Mouse (Mus musculus): ENCODE results near the gene Lsamp. TPM values are rescaled to one million over a fixed set of nuclear protein-coding genes. Genes with fewer than 3 reads are reported as not detected.

The Lsamp gene
- total and polyA plus RNA-seq, 3 experiments, result 0.97 to 2.3 (median 1.1) TPM

- no peak overlapping the region for H3K4me3 ChIP-seq
- no peaks in the 10 kb centered on the region for H3K27me3 ChIP-seq (ENCODE audit: control insufficient read depth, insufficient read depth, low read length)
- no peak overlapping the region for H3K27ac ChIP-seq
- H3K36me3 ChIP-seq (ENCODE audit: control insufficient read depth, insufficient read depth, low read length), result no peaks in the 10 kb centered on the region
- no peaks in the 10 kb centered on the region for H3K4me1 ChIP-seq (ENCODE audit: control insufficient read depth, insufficient read depth, low read length)
- peak; percentile 58 to 59 for DNase-seq
- intact Hi-C loops (cut with DNase I), result loop anchor here (10.0 kb wide), 1 partner anchor 1900 kb away; the partner anchor contains the start of gene Gramd1c
- H3K9ac ChIP-seq (ENCODE audit: low read depth, low read length), result no peak overlapping the region
- TF ChIP-seq CTCF (IDR thresholded peaks at IDR 0.05), result no peak
- TF ChIP-seq POLR2A (IDR thresholded peaks at IDR 0.05; ENCODE audit: insufficient read depth, low read depth, low read length), result no peak
- no peak for TF ChIP-seq EP300 (IDR thresholded peaks at IDR 0.05; ENCODE audit: insufficient read depth, low read depth, low read length)
- no peaks in the 10 kb centered on the region for H3K79me2 ChIP-seq (replicated peaks; ENCODE audit: control insufficient read depth, insufficient read depth, low read length)
Observed at GRCm38 (mm10) chr16:42164941-42165340, 2180.8 kb downstream of the Lsamp start.

GRCm38 (mm10) chr16:42168292-42168691 lies 2184.1 kb downstream of the Lsamp start:
- no peak overlapping the region for H3K4me3 ChIP-seq
- no peaks in the 10 kb centered on the region for H3K79me2 ChIP-seq (replicated peaks; ENCODE audit: control insufficient read depth, insufficient read depth, low read length)
- H3K36me3 ChIP-seq (ENCODE audit: control insufficient read depth, insufficient read depth, low read length), result no peaks in the 10 kb centered on the region
- DNase-seq, result no peak
- H3K9ac ChIP-seq (ENCODE audit: low read depth, low read length), result no peak overlapping the region
- TF ChIP-seq EP300 (IDR thresholded peaks at IDR 0.05; ENCODE audit: insufficient read depth, low read depth, low read length), result no peak
- TF ChIP-seq POLR2A (IDR thresholded peaks at IDR 0.05; ENCODE audit: insufficient read depth, low read depth, low read length), result no peak
- TF ChIP-seq CTCF (IDR thresholded peaks at IDR 0.05), result no peak
- H3K27me3 ChIP-seq (ENCODE audit: control insufficient read depth, insufficient read depth, low read length), result no peaks in the 10 kb centered on the region
- no peak overlapping the region for H3K27ac ChIP-seq
- WGBS, result 83% methylated on average over 9 of the region's 9 CpGs
- intact Hi-C loops (cut with DNase I), result loop anchor here (10.0 kb wide), 1 partner anchor 1897 kb away; the partner anchor contains the start of gene Gramd1c
- no peaks in the 10 kb centered on the region for H3K4me1 ChIP-seq (ENCODE audit: control insufficient read depth, insufficient read depth, low read length)

- DNase-seq, result peak; percentile 57 to 73
- intact Hi-C loops (cut with DNase I), result loop anchor here (5.0 to 10.0 kb wide), 2 partner anchors 613 to 1895 kb away; partner anchors contain the start of gene Gramd1c
Observed at GRCm38 (mm10) chr16:42169447-42170140, 2185.4 kb downstream of the Lsamp start.

GRCm38 (mm10) chr16:42172476-42172875 lies 2188.3 kb downstream of the Lsamp start:
- no peak overlapping the region for H3K9ac ChIP-seq (ENCODE audit: low read depth, low read length)
- no peaks in the 10 kb centered on the region for H3K36me3 ChIP-seq (ENCODE audit: control insufficient read depth, insufficient read depth, low read length)
- no peaks in the 10 kb centered on the region for H3K79me2 ChIP-seq (replicated peaks; ENCODE audit: control insufficient read depth, insufficient read depth, low read length)
- DNase-seq, result peak; percentile 35 to 70
- H3K4me1 ChIP-seq (ENCODE audit: control insufficient read depth, insufficient read depth, low read length), result no peaks in the 10 kb centered on the region
- H3K4me3 ChIP-seq, result no peak overlapping the region
- WGBS, result 32% methylated on average over 11 of the region's 11 CpGs
- TF ChIP-seq POLR2A (IDR thresholded peaks at IDR 0.05; ENCODE audit: insufficient read depth, low read depth, low read length) (no peak), CTCF (IDR thresholded peaks at IDR 0.05) (peak; percentile 89), EP300 (IDR thresholded peaks at IDR 0.05; ENCODE audit: insufficient read depth, low read depth, low read length) (no peak)
- H3K27ac ChIP-seq, result no peak overlapping the region
- H3K27me3 ChIP-seq (ENCODE audit: control insufficient read depth, insufficient read depth, low read length), result no peaks in the 10 kb centered on the region
- intact Hi-C loops (cut with DNase I), result loop anchor here (5.0 kb wide), 1 partner anchor 610 kb away; no protein-coding TSS in a partner anchor

More at GRCm38 (mm10) chr16:42169447-42170140, 2185.4 kb downstream of the Lsamp start:
- Histone ChIP-seq H3K4me3 (no peak overlapping the region), H3K36me3 (ENCODE audit: control insufficient read depth, insufficient read depth, low read length) (no peaks in the 10 kb centered on the region), H3K4me1 (ENCODE audit: control insufficient read depth, insufficient read depth, low read length) (no peaks in the 10 kb centered on the region), H3K27ac (no peak overlapping the region), H3K9ac (ENCODE audit: low read depth, low read length) (no peak overlapping the region), H3K27me3 (ENCODE audit: control insufficient read depth, insufficient read depth, low read length) (no peaks in the 10 kb centered on the region), H3K79me2 (replicated peaks; ENCODE audit: control insufficient read depth, insufficient read depth, low read length) (no peaks in the 10 kb centered on the region)
- TF ChIP-seq POLR2A (IDR thresholded peaks at IDR 0.05; ENCODE audit: insufficient read depth, low read depth, low read length) (no peak), EP300 (IDR thresholded peaks at IDR 0.05; ENCODE audit: insufficient read depth, low read depth, low read length) (0 out of 2 replicates have a peak, but pooled peaks have one; percentile 43), CTCF (IDR thresholded peaks at IDR 0.05) (peak; percentile 98)
- whole genome bisulfite sequencing, result 19% methylated on average over 8 of the region's 8 CpGs

- no peak for DNase-seq
- H3K4me1 ChIP-seq (ENCODE audit: control insufficient read depth, insufficient read depth, low read length), result no peaks in the 10 kb centered on the region
- no peaks in the 10 kb centered on the region for H3K36me3 ChIP-seq (ENCODE audit: control insufficient read depth, insufficient read depth, low read length)
- WGBS, result 67% methylated on average over 3 of the region's 3 CpGs
- H3K79me2 ChIP-seq (replicated peaks; ENCODE audit: control insufficient read depth, insufficient read depth, low read length), result no peaks in the 10 kb centered on the region
- TF ChIP-seq CTCF (IDR thresholded peaks at IDR 0.05), result no peak
- no peak for TF ChIP-seq EP300 (IDR thresholded peaks at IDR 0.05; ENCODE audit: insufficient read depth, low read depth, low read length)
- no peak overlapping the region for H3K9ac ChIP-seq (ENCODE audit: low read depth, low read length)
- H3K27ac ChIP-seq, result no peak overlapping the region
- intact Hi-C loops (cut with DNase I), result no loop called here
- H3K4me3 ChIP-seq, result no peak overlapping the region
- H3K27me3 ChIP-seq (ENCODE audit: control insufficient read depth, insufficient read depth, low read length), result no peaks in the 10 kb centered on the region
Observed at GRCm38 (mm10) chr16:42178866-42179265, 2194.7 kb downstream of the Lsamp start.

GRCm38 (mm10) chr16:42180025-42180424 lies 2195.9 kb downstream of the Lsamp start:
- no peaks in the 10 kb centered on the region for H3K27me3 ChIP-seq (ENCODE audit: control insufficient read depth, insufficient read depth, low read length)
- no peak for TF ChIP-seq POLR2A (IDR thresholded peaks at IDR 0.05; ENCODE audit: insufficient read depth, low read depth, low read length)
- no peak for TF ChIP-seq CTCF (IDR thresholded peaks at IDR 0.05)
- TF ChIP-seq EP300 (IDR thresholded peaks at IDR 0.05; ENCODE audit: insufficient read depth, low read depth, low read length), result no peak

More at GRCm38 (mm10) chr16:42180025-42180424, 2195.9 kb downstream of the Lsamp start:
- no peak overlapping the region for H3K4me3 ChIP-seq
- intact Hi-C loops (cut with DNase I), result no loop called here
- no peaks in the 10 kb centered on the region for H3K79me2 ChIP-seq (replicated peaks; ENCODE audit: control insufficient read depth, insufficient read depth, low read length)
- no peak for DNase-seq
- H3K36me3 ChIP-seq (ENCODE audit: control insufficient read depth, insufficient read depth, low read length), result no peaks in the 10 kb centered on the region
- no peaks in the 10 kb centered on the region for H3K4me1 ChIP-seq (ENCODE audit: control insufficient read depth, insufficient read depth, low read length)
- 68% methylated on average over 6 of the region's 6 CpGs for WGBS
- H3K9ac ChIP-seq (ENCODE audit: low read depth, low read length), result no peak overlapping the region
- H3K27ac ChIP-seq, result no peak overlapping the region
